Mouse (Mus musculus) c-Kit-positive CD71-positive TER-119-negative erythroid progenitor cells, embryonic 14.5 days (primary cell): ENCODE measurements around the gene Prkca.

Experiments used
- DNase-seq: peaks from one replicate; pipeline ENCODE4 v3.0.0-alpha.2; 2013; ENCODE audit warnings: low read depth

The Prkca gene

GRCm38 (mm10) chr11:108235081-108235703 lies 108.5 kb downstream of the Prkca start:
- DNase-seq = no peak

GRCm38 (mm10) chr11:108233015-108233414 lies 110.7 kb downstream of the Prkca start:
- DNase-seq = no peak

- no peak for DNase-seq
Measured at GRCm38 (mm10) chr11:108230101-108230500, 113.6 kb downstream of the Prkca start.

- DNase-seq = no peak
Measured at GRCm38 (mm10) chr11:108229176-108229946, 114.4 kb downstream of the Prkca start.

GRCm38 (mm10) chr11:108228497-108228896 lies 115.2 kb downstream of the Prkca start:
- DNase-seq = no peak

GRCm38 (mm10) chr11:108226248-108226647 lies 117.5 kb downstream of the Prkca start:
- DNase-seq = no peak

GRCm38 (mm10) chr11:108224233-108224973 lies 119.3 kb downstream of the Prkca start:
- no peak for DNase-seq

GRCm38 (mm10) chr11:108223613-108224232 lies 120.0 kb downstream of the Prkca start:
- DNase-seq = no peak

- DNase-seq = no peak
Measured at GRCm38 (mm10) chr11:108223154-108223553, 120.6 kb downstream of the Prkca start.

- DNase-seq = no peak
Measured at GRCm38 (mm10) chr11:108222616-108223015, 121.1 kb downstream of the Prkca start.

GRCm38 (mm10) chr11:108222026-108222425 lies 121.7 kb downstream of the Prkca start:
- no peak for DNase-seq

GRCm38 (mm10) chr11:108221124-108221835 lies 122.4 kb downstream of the Prkca start:
- DNase-seq = no peak

- no peak for DNase-seq
Measured at GRCm38 (mm10) chr11:108220605-108221004, 123.1 kb downstream of the Prkca start.

GRCm38 (mm10) chr11:108217043-108217442 lies 126.7 kb downstream of the Prkca start:
- DNase-seq = no peak

GRCm38 (mm10) chr11:108216064-108216463 lies 127.7 kb downstream of the Prkca start:
- no peak for DNase-seq

GRCm38 (mm10) chr11:108215466-108215865 lies 128.3 kb downstream of the Prkca start:
- no peak for DNase-seq

GRCm38 (mm10) chr11:108214521-108215223 lies 129.1 kb downstream of the Prkca start:
- DNase-seq = no peak

- no peak for DNase-seq
Measured at GRCm38 (mm10) chr11:108213783-108214182, 129.9 kb downstream of the Prkca start.

- DNase-seq = no peak
Measured at GRCm38 (mm10) chr11:108212638-108213037, 131.1 kb downstream of the Prkca start.

- no peak for DNase-seq
Measured at GRCm38 (mm10) chr11:108212030-108212429, 131.7 kb downstream of the Prkca start.

- no peak for DNase-seq
Measured at GRCm38 (mm10) chr11:108210749-108211148, 133.0 kb downstream of the Prkca start.
